Mouse (Mus musculus) liver, adult (tissue): ENCODE results near the gene Evx1.

Experiments
- GATA4 ChIP-seq: IDR thresholded peaks from 2 replicates; pipeline ENCODE4 v1.6.1; 2014; ENCODE audit warnings: mild to moderate bottlenecking, low read length; ENCODE audit not compliant: insufficient replicate concordance

Gene Evx1

GRCm38 (mm10) chr6:52311661-52312557 is 1.4 kb upstream of the Evx1 start:
- no peak for TF ChIP-seq GATA4

GRCm38 (mm10) chr6:52312558-52312915 is 761 bp upstream of the Evx1 start:
- TF ChIP-seq GATA4, result no peak

GRCm38 (mm10) chr6:52314304-52315100 is 1.2 kb downstream of the Evx1 start:
- no peak for TF ChIP-seq GATA4

GRCm38 (mm10) chr6:52315441-52316412 is 2.4 kb downstream of the Evx1 start:
- TF ChIP-seq GATA4, result no peak

GRCm38 (mm10) chr6:52316413-52317184 is 3.3 kb downstream of the Evx1 start:
- TF ChIP-seq GATA4, result no peak

- no peak for TF ChIP-seq GATA4
These were observed 4.3 kb downstream of the Evx1 start for GRCm38 (mm10) chr6:52317461-52318180.

- TF ChIP-seq GATA4, result no peak
These were observed 5.0 kb downstream of the Evx1 start for GRCm38 (mm10) chr6:52318271-52318670.

- TF ChIP-seq GATA4, result no peak
These were observed 6.8 kb downstream of the Evx1 start for GRCm38 (mm10) chr6:52319956-52320690.

- TF ChIP-seq GATA4, result no peak
These were observed 7.9 kb downstream of the Evx1 start for GRCm38 (mm10) chr6:52320966-52321825.

- TF ChIP-seq GATA4, result no peak
These were observed 8.6 kb downstream of the Evx1 start for GRCm38 (mm10) chr6:52321826-52322315.

- TF ChIP-seq GATA4, result no peak
These were observed 9.5 kb downstream of the Evx1 start for GRCm38 (mm10) chr6:52322721-52323215.

- TF ChIP-seq GATA4, result no peak
These were observed 10.0 kb downstream of the Evx1 start for GRCm38 (mm10) chr6:52323292-52323691.
